Mouse (Mus musculus): ENCODE results near the gene Prkab2. TPM values are rescaled to one million over a fixed set of nuclear protein-coding genes. Genes with fewer than 3 reads are reported as not detected.

The Prkab2 gene
- polyA plus RNA-seq, 1 experiment, result 8.8 TPM

DNA sequence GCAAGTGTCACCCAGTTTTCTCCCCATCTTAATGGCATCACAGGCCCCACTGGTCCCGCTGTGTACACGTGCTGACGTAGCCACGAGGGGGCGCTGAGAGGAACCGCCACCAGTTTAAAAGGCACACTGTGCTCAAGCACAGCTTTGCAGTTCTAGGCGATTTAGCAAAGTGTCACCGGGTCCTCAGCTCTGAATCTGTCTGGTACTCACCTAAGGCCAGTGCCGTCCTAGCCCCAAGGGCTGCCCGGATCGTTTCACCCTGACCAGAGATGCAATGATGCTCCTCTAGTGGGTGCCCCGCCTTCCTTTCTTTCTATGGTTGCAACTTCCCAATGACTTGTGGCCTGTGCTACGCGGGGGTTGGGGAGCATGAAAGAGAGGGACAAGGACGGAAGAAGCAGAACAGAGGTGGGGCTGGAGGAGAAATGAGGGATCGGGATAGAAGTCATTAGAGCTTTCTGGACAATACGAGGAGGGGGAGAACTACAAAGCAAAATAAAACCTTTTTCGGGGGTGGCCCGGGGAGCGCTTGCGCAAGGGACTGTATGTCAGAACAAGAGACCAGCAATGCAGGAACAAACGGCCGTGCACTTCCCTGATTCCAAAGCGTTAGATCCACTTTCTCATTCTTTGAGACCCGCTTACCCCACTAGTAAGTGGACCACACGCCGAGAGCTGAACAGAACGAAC, 22.8 kb downstream of the Prkab2 start:
- Histone ChIP-seq H3ac (ENCODE audit: control insufficient read depth, insufficient read length) (no peak overlapping the region), H3K4me3 (peak overlapping the region; percentile 14), H3K79me2 (ENCODE audit: control insufficient read depth, insufficient read depth) (no peaks in the 10 kb centered on the region), H3K36me3 (ENCODE audit: control insufficient read depth, insufficient read depth) (no peaks in the 10 kb centered on the region), H3K4me2 (ENCODE audit: low read depth) (peak overlapping the region; percentile 73), H3K27me3 (ENCODE audit: control insufficient read depth, insufficient read depth, insufficient read length) (no peaks in the 10 kb centered on the region)
- TF ChIP-seq CEBPB (IDR thresholded peaks at IDR 0.05; ENCODE audit: insufficient read depth, poor library complexity, severe bottlenecking) (no peak), TCF12 (IDR thresholded peaks at IDR 0.05; ENCODE audit: insufficient read depth, poor library complexity, severe bottlenecking) (no peak), E2F4 (IDR thresholded peaks at IDR 0.05; ENCODE audit: insufficient read depth) (no peak), MYOD1 (IDR thresholded peaks at IDR 0.05; ENCODE audit: control insufficient read depth in 1 of 3, insufficient read length in 2 of 3, low read depth in 2 of 3) (no peak), TCF3 (IDR thresholded peaks at IDR 0.05; ENCODE audit: insufficient read length, low read depth) (no peak), MAX (IDR thresholded peaks at IDR 0.05; ENCODE audit: low read depth) (no peak), MYOG (IDR thresholded peaks at IDR 0.05; ENCODE audit: control insufficient read depth in 1 of 3, insufficient read depth in 1 of 3, insufficient read length in 2 of 3, low read depth in 2 of 3) (no peak), POLR2AphosphoS2 (IDR thresholded peaks at IDR 0.05; ENCODE audit: insufficient read length, low read depth) (no peak), USF1 (IDR thresholded peaks at IDR 0.05; ENCODE audit: low read depth) (no peak), REST (IDR thresholded peaks at IDR 0.05; ENCODE audit: insufficient read depth, insufficient read length) (no peak), SRF (IDR thresholded peaks at IDR 0.05; ENCODE audit: control insufficient read depth, insufficient read length, low read depth) (no peak), POLR2A (IDR thresholded peaks at IDR 0.05; ENCODE audit: insufficient read length, low read depth) (no peak)

DNA sequence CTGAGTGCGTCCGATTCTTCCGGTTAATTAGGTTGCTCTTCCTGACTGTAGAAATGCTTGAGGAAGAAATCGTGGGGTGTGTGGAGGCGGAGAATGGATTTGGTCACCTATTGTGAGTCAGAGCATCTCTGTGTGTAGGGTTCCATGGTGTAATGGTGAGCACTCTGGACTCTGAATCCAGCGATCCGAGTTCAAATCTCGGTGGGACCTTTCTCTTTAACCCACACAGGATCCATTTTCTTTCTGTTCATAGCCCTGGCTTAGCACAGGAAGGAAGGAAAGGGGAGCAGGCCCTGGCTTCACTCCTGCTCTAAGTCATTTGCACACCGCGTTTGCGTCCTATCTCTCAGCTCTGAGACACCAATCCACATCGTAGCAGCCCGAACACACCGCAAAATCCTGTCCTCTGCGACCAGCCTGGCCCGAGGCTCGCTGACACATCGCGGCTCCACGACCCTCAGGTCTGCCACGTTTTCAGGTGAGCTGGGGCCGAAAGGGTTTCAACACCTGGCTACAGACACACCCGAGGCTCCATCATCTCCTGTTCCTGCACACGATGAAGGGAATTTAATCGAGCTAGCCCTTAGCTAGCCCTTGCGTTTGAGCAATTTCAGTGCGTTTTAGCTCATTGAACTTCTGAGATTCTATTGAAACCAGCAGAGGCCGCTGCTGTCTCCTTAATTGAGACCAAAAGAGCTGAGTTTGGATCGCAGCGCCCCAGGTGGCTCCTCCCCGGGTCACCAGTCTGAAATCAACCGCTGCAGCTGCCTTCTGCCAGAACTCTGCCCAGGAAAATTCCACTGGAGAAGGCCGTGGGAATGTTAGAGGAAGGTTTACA, 23.5 kb downstream of the Prkab2 start:
- no peak overlapping the region for H3ac ChIP-seq (ENCODE audit: control insufficient read depth, insufficient read length)
- TF ChIP-seq TCF3 (IDR thresholded peaks at IDR 0.05; ENCODE audit: insufficient read length, low read depth) (no peak), POLR2AphosphoS2 (IDR thresholded peaks at IDR 0.05; ENCODE audit: insufficient read length, low read depth) (no peak), REST (IDR thresholded peaks at IDR 0.05; ENCODE audit: insufficient read depth, insufficient read length) (no peak), TCF12 (IDR thresholded peaks at IDR 0.05; ENCODE audit: insufficient read depth, poor library complexity, severe bottlenecking) (no peak), POLR2A (IDR thresholded peaks at IDR 0.05; ENCODE audit: insufficient read length, low read depth) (no peak), MAX (IDR thresholded peaks at IDR 0.05; ENCODE audit: low read depth) (no peak), CEBPB (IDR thresholded peaks at IDR 0.05; ENCODE audit: insufficient read depth, poor library complexity, severe bottlenecking) (no peak), USF1 (IDR thresholded peaks at IDR 0.05; ENCODE audit: low read depth) (no peak), SRF (IDR thresholded peaks at IDR 0.05; ENCODE audit: control insufficient read depth, insufficient read length, low read depth) (no peak), MYOD1 (IDR thresholded peaks at IDR 0.05; ENCODE audit: control insufficient read depth in 1 of 3, insufficient read length in 2 of 3, low read depth in 2 of 3) (no peak), MYOG (IDR thresholded peaks at IDR 0.05; ENCODE audit: control insufficient read depth in 1 of 3, insufficient read depth in 1 of 3, insufficient read length in 2 of 3, low read depth in 2 of 3) (no peak)
- no peaks in the 10 kb centered on the region for H3K27me3 ChIP-seq (ENCODE audit: control insufficient read depth, insufficient read depth, insufficient read length)
- H3K36me3 ChIP-seq (ENCODE audit: control insufficient read depth, insufficient read depth), result no peaks in the 10 kb centered on the region
- H3K79me2 ChIP-seq (ENCODE audit: control insufficient read depth, insufficient read depth), result no peaks in the 10 kb centered on the region
- H3K4me3 ChIP-seq, result peak overlapping the region; percentile 14
- H3K4me2 ChIP-seq (ENCODE audit: low read depth), result peak overlapping the region; percentile 73

DNA sequence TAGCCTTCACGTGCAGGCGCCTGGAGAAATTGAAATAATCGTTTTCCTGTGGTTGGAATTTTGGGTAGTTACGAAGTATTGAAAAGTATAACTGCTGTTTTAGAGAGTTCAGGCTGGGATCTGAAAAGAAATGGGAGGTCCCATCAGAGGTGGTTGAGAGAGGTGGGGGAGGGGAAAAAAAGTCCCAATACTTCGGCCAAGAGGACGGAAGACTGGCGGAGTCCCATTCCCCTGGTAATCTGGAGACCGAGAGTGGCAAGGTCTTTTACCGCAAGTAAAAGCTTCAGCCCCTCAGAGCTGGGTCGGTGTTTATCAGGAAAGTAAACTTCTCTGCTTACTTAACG, 24.1 kb downstream of the Prkab2 start:
- no peak overlapping the region for H3ac ChIP-seq (ENCODE audit: control insufficient read depth, insufficient read length)
- TF ChIP-seq SRF (IDR thresholded peaks at IDR 0.05; ENCODE audit: control insufficient read depth, insufficient read length, low read depth), result no peak
- TF ChIP-seq POLR2A (IDR thresholded peaks at IDR 0.05; ENCODE audit: insufficient read length, low read depth), result no peak
- TF ChIP-seq E2F4 (IDR thresholded peaks at IDR 0.05; ENCODE audit: insufficient read depth), result no peak
- no peak for TF ChIP-seq POLR2AphosphoS2 (IDR thresholded peaks at IDR 0.05; ENCODE audit: insufficient read length, low read depth)
- no peak for TF ChIP-seq TCF3 (IDR thresholded peaks at IDR 0.05; ENCODE audit: insufficient read length, low read depth)
- no peak for TF ChIP-seq TCF12 (IDR thresholded peaks at IDR 0.05; ENCODE audit: insufficient read depth, poor library complexity, severe bottlenecking)
- no peak for TF ChIP-seq MYOD1 (IDR thresholded peaks at IDR 0.05; ENCODE audit: control insufficient read depth in 1 of 3, insufficient read length in 2 of 3, low read depth in 2 of 3)
- no peak for TF ChIP-seq MYOG (IDR thresholded peaks at IDR 0.05; ENCODE audit: control insufficient read depth in 1 of 3, insufficient read depth in 1 of 3, insufficient read length in 2 of 3, low read depth in 2 of 3)
- TF ChIP-seq REST (IDR thresholded peaks at IDR 0.05; ENCODE audit: insufficient read depth, insufficient read length), result no peak
- no peak for TF ChIP-seq CEBPB (IDR thresholded peaks at IDR 0.05; ENCODE audit: insufficient read depth, poor library complexity, severe bottlenecking)
- no peaks in the 10 kb centered on the region for H3K36me3 ChIP-seq (ENCODE audit: control insufficient read depth, insufficient read depth)
- peak overlapping the region; percentile 14 for H3K4me3 ChIP-seq
- no peaks in the 10 kb centered on the region for H3K79me2 ChIP-seq (ENCODE audit: control insufficient read depth, insufficient read depth)
- H3K27me3 ChIP-seq (ENCODE audit: control insufficient read depth, insufficient read depth, insufficient read length), result no peaks in the 10 kb centered on the region
- H3K4me2 ChIP-seq (ENCODE audit: low read depth), result peak overlapping the region; percentile 73

DNA sequence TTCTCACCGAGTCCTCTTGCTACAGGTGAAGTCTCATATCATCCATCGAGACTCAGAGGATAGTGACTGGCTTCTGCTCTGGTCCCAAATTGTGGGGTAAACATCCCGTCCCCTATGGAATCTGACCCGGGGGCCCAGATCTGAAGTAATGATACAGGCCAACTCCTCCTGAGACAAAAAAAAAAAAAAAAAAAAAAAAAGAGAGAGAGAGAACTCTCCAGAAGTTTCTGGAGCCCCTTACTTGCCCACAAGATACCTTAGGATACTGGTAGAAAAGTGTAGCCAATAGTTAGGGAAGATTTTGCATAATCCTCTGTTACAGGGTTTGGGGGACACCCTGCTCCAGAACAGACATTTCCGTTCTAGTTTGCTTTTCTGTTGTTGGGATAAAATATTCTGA, 24.6 kb downstream of the Prkab2 start:
- H3K4me3 ChIP-seq, result no peak overlapping the region

More for the DNA sequence above, 24.6 kb downstream of the Prkab2 start:
- H3ac ChIP-seq (ENCODE audit: control insufficient read depth, insufficient read length), result no peak overlapping the region
- H3K36me3 ChIP-seq (ENCODE audit: control insufficient read depth, insufficient read depth), result no peaks in the 10 kb centered on the region
- no peak overlapping the region for H3K4me2 ChIP-seq (ENCODE audit: low read depth)
- no peaks in the 10 kb centered on the region for H3K79me2 ChIP-seq (ENCODE audit: control insufficient read depth, insufficient read depth)
- no peaks in the 10 kb centered on the region for H3K27me3 ChIP-seq (ENCODE audit: control insufficient read depth, insufficient read depth, insufficient read length)
- TF ChIP-seq CEBPB (IDR thresholded peaks at IDR 0.05; ENCODE audit: insufficient read depth, poor library complexity, severe bottlenecking), result no peak
- no peak for TF ChIP-seq TCF3 (IDR thresholded peaks at IDR 0.05; ENCODE audit: insufficient read length, low read depth)
- no peak for TF ChIP-seq MAX (IDR thresholded peaks at IDR 0.05; ENCODE audit: low read depth)
- TF ChIP-seq TCF12 (IDR thresholded peaks at IDR 0.05; ENCODE audit: insufficient read depth, poor library complexity, severe bottlenecking), result no peak
- no peak for TF ChIP-seq POLR2AphosphoS2 (IDR thresholded peaks at IDR 0.05; ENCODE audit: insufficient read length, low read depth)
- TF ChIP-seq USF1 (IDR thresholded peaks at IDR 0.05; ENCODE audit: low read depth), result no peak
- TF ChIP-seq MYOG (IDR thresholded peaks at IDR 0.05; ENCODE audit: control insufficient read depth in 1 of 3, insufficient read depth in 1 of 3, insufficient read length in 2 of 3, low read depth in 2 of 3), result no peak
- no peak for TF ChIP-seq POLR2A (IDR thresholded peaks at IDR 0.05; ENCODE audit: insufficient read length, low read depth)
- no peak for TF ChIP-seq SRF (IDR thresholded peaks at IDR 0.05; ENCODE audit: control insufficient read depth, insufficient read length, low read depth)
- TF ChIP-seq REST (IDR thresholded peaks at IDR 0.05; ENCODE audit: insufficient read depth, insufficient read length), result no peak
- no peak for TF ChIP-seq E2F4 (IDR thresholded peaks at IDR 0.05; ENCODE audit: insufficient read depth)
- no peak for TF ChIP-seq MYOD1 (IDR thresholded peaks at IDR 0.05; ENCODE audit: control insufficient read depth in 1 of 3, insufficient read length in 2 of 3, low read depth in 2 of 3)

Measured in myocyte (in vitro differentiated cells).